Mouse (Mus musculus) frontal cortex, adult (tissue): ENCODE results near the gene Nkpd1.

Experiments
- ATAC-seq: cut with Nextera tagmentation; 2 replicates; pipeline ENCODE4 v1.9.2; 2017; ENCODE audit warnings: mild to moderate bottlenecking, moderate library complexity, mixed read lengths; ENCODE audit not compliant: low TSS enrichment

Nkpd1 gene

GRCm38 (mm10) chr7:19543584-19543983, 25.9 kb downstream of the Nkpd1 start:
- no peak for ATAC-seq

DNA sequence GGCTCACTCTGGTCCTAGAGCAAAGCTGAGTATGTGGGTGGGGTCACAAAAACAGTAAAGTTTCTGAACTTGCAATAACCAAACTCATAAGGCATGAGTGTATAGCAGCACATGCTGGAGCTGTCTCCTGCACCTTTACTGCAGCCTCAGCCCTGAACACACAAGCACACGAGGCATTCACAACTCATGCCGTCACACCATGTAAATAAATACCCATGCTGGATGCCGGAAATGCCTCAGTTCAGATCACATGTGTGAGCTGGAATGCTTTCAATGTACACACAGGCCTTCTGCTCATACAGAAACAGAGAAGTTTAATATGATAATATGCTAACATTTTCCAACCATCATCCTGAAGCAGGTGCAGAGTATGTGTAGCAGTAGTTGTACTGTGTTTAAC, 28.4 kb downstream of the Nkpd1 start:
- ATAC-seq = no peak

DNA sequence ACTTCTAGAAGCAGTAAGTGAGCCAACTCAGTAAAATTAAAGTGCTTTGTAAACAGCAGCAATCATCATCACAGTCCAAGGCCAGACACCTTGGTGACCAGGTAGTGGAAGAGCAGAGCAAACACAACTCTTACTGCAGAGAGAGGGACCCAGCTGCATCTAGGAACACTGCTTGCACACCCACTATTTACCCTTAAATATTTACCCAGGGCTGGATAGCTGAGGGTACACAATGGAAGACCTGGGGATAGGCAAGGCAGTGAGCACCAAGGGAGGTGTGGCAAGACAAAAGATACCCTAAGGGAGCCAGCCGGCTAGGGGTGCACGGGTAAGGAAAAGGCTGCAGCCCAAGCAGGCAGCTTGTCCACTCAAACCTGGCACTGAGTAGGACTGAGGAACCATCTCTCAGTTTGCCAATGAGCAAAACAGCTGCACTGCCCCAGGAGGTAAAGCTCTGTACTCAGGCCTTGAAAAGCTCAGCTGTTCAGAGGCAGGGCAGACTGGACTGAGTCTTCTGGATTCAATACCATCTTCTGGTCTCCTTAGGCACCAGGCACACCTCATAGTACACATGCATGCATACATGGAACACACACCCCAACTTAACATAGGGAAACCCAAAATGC, 29.8 kb downstream of the Nkpd1 start:
- no peak for ATAC-seq

DNA sequence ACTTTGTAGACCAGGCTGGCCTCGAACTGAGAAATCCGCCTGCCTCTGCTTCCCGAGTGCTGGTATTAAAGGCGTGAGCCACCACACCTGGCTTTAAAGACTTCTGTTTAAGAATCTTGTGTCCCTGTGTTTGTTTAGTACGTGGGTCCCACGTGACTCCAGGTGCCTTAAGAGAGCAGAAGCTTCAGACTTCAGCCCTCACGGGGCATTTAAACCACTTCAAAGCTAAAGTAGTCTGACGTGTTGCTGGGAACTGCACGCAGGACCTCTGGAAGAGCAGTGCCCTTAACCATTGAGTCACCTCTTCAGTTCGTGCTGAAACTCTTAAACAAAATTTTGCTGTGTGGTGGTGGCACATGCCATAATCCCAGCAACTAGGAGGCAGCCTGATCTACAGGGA, 31.8 kb downstream of the Nkpd1 start:
- ATAC-seq = no peak

DNA sequence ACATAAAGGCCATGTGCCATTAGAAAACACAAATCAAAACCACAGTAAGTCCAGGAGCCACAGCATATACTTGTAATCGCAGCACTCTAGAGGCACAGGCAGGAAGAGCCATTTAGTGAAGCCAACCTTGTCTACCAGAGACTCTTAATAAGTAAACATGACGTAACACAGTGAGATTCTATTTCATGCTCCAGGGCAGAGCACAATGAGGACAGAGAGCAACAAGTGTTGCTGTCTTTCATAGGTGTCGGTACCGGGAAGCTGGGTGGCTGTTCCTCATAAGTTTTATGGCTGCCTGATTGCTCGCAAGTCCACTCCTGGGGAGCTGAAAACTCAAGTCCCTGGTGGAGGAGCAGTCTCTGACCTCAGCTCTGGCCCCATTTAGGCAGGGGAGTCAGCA, 34.0 kb downstream of the Nkpd1 start:
- no peak for ATAC-seq

DNA sequence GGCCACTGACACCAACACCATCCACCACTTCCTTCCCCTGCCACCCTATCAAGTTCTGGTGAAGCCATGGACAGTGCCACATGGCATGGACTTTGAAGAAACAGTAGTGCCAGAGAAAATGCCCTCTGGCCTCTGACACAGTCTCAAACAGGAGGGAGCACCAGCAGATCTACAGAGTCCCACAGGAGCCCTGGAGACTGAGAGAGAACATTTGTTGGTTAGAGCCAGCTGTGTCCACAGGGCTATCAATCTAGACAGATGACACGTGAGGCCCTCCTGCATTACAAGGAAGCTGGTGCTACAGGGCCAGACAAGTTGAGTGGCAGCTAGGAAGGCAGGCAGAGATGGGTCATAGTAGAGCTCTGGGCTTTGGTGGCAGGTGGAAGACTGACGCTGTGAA, 34.8 kb downstream of the Nkpd1 start:
- no peak for ATAC-seq

- ATAC-seq = peak; percentile 93
These were observed 36.5 kb downstream of the Nkpd1 start for GRCm38 (mm10) chr7:19554168-19554567.

- no peak for ATAC-seq
These were observed 39.4 kb downstream of the Nkpd1 start for GRCm38 (mm10) chr7:19557086-19557485.

- ATAC-seq = peak; percentile 4; the same call in 1 of the 2 replicates
These were observed 40.6 kb downstream of the Nkpd1 start for GRCm38 (mm10) chr7:19557982-19558900.

DNA sequence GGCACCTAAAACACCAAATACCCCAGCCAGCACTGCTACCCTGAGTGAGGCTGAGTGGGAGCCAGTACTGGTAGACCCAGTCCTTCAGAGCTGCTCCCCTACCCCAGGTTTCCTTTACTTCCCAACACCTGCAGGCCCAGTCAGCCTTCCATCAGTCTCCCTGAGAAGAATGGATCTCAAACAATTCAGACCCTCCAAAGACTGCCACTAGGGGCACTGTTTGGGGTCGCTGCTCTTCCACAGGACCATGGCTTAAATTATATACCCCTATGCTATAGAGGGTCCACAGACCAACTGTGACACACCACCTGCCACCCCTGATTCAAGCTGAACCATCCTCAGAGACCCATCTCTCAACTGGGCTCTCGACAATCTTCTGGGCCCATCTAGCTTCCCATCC, 41.3 kb downstream of the Nkpd1 start:
- ATAC-seq = no peak

DNA sequence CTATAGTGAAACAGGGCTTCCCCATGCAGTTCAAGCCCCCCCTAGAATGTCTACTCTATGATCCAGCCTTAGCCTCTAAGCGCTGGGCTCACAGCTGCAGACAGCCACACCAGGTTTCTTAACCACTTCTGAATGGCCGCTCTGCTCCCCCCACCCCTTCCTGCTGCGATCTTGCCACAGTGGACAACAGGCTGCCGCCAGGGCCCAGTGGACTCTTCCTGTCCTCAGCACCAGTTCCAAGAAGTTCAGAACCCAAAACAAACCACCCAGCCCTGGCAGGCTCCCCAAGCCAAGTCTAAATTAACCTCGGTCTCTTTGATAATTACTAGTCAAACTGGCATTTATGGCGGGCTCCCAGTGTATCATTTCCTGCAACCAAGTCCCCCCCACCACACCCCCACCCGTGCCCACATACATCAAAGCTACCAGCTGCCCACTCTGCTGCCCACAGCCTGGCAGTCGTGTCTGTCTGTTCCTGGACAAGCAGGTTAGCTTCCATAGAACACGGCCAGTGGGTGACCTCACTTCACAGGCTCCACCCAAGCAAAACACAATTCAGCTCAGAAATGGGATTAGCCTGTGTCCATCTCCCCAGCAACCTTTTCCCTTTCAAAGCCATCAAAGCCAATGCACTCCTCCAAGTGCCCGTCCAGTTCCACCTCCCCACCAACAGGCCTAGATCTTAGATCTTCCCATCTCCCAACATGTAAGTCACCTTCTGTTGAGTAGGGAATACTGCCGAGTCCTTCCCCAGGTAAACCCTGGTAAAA, 43.0 kb downstream of the Nkpd1 start:
- no peak for ATAC-seq

DNA sequence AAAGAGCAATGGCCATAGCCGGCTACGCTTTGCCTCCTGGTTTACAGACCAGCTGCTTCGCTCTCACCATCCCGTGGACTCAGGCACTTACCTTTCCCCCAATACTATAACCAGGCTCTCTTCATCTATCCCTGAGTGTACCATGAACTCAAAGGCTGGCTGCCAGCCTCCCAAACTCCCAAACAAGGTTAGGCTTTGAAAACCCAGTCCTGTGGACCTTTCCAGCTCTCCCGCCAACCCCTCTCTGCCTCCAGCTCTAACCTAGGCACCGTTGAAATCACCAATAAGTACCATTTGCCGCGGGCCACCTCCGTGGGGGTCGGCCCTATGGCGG, 43.8 kb downstream of the Nkpd1 start:
- ATAC-seq = 0 out of 2 replicates have a peak, but pooled peaks have one; percentile 2

DNA sequence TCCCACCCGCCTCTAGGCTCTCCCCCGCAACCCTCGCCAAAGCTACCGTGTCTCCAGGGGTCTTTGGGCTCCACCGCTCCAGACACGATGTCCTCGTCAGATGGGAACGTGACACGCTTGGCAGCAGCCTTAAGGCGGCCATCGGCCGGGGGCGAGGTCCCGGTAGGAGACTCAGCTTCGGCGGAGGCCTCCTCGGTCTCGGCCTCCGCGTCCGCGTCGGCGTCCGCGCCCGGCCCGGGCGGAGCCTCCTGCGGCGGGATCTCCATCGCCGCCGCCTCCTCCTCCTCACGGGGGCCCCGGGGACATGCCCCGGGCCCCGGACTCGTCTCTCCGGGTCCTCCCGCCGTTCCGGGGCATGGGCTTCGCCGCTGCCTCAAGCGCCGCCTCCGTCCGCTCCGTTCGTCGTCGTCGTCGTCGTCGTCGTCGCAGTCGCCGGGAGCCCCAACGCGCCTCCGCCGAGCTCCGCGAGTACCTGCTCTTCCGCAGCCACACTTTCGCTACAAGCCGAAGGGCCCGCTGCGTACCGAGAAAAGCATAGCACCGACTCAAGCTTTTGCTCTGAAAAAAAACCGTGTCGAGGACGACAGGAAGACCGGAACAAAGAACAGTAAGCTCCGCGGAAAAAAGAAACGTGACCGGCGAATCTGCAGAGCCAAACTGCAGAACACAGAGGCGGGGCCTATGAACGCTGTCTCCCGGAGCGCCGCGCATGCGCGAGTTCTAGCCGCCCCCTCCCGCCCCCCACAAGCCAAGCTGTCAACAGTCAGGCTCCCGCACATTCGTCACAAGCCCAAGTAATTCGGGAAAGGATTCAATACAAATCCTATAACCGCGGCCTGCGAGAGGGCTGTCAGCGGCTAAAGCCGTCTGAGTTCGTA, 44.4 kb downstream of the Nkpd1 start:
- ATAC-seq = peak; percentile 71

DNA sequence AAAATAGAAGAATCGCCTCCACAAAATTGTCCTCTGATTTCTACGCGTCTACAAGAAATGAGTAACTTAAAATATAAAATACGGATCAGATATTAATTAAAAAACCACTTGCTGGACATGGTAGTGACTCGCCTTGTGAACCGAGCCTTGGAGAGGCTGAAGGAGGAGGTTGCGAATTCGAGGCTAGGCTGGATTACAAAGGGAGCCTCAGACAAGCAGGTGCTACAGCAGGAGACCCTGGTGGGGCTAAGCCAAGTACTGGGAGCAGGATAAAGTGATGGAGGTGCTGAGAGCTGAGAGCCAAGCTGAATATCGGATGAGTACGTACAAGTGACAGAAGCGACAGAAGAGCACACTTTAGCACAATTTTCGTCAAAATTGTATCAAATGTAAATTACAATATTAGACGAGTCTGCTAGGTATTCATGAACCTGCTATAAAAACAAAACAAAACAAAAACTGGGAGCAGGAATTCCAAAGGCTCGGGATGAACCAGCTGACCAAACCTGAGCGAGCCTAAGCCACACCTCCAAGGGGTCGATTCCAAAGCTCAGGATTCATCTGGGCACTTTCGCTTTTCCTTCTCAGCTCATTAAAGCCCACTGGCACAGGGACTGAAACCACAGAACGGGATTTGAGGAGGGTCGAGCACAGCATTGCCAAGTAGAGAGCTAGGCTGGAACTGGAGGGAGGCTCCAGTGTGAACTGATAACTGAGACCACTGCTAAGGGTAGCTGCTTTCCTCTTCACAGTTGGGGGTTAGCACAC, 45.2 kb downstream of the Nkpd1 start, which contains the start of gene Ppp1r37:
Gene Ppp1r37, minus strand, starts transcription at position 434 of the 768 bp plus-strand sequence.
- no peak for ATAC-seq

DNA sequence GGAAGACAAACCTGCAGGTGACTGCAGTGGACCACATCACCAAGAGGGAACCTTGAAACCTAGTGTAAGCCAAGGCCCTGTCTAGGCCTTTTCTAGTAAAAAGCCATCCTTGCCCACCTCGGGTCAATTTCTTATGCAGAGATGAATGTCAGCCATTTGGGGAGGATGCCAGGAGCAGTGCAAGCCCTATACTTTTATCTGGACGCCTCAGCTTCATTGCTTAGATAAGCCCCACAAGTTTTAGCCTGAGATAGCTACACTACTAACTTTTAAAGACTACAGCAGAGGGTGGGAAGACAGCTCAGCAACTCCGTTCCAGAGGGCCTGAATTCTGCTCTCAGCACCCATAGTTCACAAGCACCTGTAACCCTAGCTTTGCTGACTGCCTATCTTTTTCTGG, 46.2 kb downstream of the Nkpd1 start:
- ATAC-seq = no peak

GRCm38 (mm10) chr7:19564455-19564854, 46.8 kb downstream of the Nkpd1 start:
- ATAC-seq = no peak

- no peak for ATAC-seq
These were observed 48.2 kb downstream of the Nkpd1 start for GRCm38 (mm10) chr7:19565803-19566202.

DNA sequence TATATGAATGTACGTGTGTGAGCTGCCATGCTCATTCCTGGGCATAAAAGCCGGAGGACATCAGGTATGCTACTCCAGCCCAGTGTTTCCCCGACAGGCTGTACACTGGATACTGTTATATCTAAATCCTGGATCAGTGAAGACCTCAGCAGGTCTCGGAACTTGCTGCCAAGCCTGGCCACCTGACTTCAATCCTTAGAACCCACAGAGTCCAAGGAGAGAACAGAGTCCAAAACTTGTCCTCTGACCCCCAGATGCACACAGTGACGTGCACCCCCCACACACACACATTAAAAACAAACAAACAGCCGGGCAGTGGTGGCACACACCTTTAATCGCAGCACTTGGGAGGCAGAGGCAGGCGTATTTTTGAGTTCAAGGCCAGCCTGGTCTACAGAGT, 49.8 kb downstream of the Nkpd1 start:
- no peak for ATAC-seq

- no peak for ATAC-seq
These were observed 52.0 kb downstream of the Nkpd1 start for GRCm38 (mm10) chr7:19569647-19570046.

DNA sequence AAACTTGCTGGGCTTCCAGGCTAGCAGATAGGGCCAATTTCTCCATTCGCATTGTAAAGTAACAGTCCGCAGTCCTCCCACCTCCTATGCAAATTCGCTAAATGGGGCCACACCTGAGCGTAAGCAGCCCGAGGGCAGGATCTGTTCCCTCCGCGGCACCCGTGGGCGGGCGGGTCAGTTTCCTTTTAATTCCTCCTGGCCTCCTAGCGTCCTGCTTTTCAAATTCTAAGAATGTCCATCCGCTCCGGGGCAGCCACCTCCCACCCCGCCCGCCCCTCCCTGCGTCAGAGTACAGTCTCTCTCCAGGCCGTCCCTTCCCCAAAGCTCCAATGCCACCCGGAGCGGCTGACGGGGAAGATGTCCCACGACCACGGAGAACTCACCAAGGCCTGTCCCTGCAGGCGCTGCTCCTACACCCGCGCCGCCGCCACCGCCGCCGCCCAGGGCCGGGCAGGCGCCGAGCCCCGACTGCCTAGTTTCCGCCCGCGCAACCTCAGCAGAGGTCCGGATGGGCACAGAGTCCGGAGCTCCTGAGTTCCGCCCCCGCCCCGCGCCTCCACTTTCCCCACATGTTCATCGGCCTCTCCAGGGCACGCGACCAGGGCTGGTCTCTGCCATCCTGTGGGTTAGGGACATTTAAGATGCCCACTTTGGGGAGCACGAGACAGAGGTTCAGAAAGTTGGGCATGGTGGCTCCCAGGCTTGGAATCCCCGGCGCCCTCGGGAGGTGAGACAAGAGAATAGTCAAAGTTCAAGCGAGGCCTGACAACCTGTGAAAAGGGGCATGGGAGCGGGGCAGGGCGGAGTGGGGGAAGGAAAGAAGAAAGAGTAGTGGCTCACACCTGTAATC, 55.5 kb downstream of the Nkpd1 start:
- ATAC-seq = peak; percentile 87
